Mouse (Mus musculus): Measurements from ENCODE around the gene Amdhd1. TPM values are rescaled to one million over a fixed set of nuclear protein-coding genes. Genes with fewer than 3 reads are reported as not detected.

Gene Amdhd1
- polyA plus RNA-seq, 1 experiment, result not detected

- Histone ChIP-seq H3K4me1 (ENCODE audit: control insufficient read depth, insufficient read depth, low read length) (peaks cover 5% of the 10 kb centered on the region), H3K4me3 (ENCODE audit: insufficient read depth, low read length) (no peak overlapping the region), H3K27ac (ENCODE audit: insufficient read depth, low read length) (no peak overlapping the region)
- TF ChIP-seq POLR2A (IDR thresholded peaks at IDR 0.05; ENCODE audit: low read depth, low read length), result no peak
- no peak for TF ChIP-seq CTCF (IDR thresholded peaks at IDR 0.05; ENCODE audit: borderline replicate concordance, insufficient read depth, low read length)
Observed at GRCm38 (mm10) chr10:93541585-93541984, 1.8 kb upstream of the Amdhd1 start.

DNA sequence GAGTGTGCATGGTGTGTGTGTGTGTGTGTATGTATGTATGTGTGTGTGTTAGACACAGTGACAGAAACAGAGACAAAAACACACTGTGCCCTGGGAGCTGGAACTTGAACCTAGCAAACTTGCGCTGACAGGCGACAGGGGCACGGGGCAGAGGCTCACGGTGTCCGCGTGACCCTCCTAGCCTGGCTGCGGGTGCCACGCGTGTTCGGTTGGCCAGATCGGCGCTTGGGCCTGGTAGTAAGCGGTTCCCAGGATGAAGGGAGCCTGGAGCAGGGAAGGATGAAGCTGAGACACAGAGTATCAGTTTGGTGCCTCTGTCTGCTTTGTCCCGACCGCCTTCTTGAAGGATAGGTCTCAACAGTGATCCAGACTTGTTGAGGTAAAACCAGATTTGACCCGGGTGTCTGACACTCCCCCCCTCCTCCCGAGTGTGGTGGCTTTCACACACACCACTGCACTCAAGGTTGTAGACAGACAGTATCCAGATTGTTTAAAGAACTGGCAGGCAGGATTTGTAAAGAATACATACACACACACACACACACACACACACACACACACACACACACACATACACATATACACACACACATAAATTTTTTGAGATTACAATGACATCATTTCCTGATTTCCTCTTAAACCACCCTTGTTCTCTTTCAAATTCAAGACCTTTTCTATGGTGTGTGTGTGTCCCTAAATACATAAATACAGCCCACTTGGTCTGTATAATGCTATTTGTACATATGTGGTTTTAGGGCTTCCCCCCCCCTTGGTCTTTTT lies 788 bp upstream of the Amdhd1 start, which contains the start of gene Ccdc38:
TSS of gene Ccdc38 (plus strand) at position 202 of the 780 bp plus-strand sequence.
- TF ChIP-seq POLR2A (IDR thresholded peaks at IDR 0.05; ENCODE audit: low read depth, low read length), result no peak
- TF ChIP-seq CTCF (IDR thresholded peaks at IDR 0.05; ENCODE audit: borderline replicate concordance, insufficient read depth, low read length), result no peak
- no peak within 1 kb of the TSS for H3K27ac ChIP-seq (ENCODE audit: insufficient read depth, low read length)
- peaks cover 5% of the 10 kb centered on the region for H3K4me1 ChIP-seq (ENCODE audit: control insufficient read depth, insufficient read depth, low read length)
- H3K4me3 ChIP-seq (ENCODE audit: insufficient read depth, low read length), result peak within 1 kb of the TSS; percentile 32

GRCm38 (mm10) chr10:93538818-93539217 lies 1.0 kb downstream of the Amdhd1 start:
- Histone ChIP-seq H3K4me1 (ENCODE audit: control insufficient read depth, insufficient read depth, low read length) (peaks cover 5% of the 10 kb centered on the region), H3K4me3 (ENCODE audit: insufficient read depth, low read length) (no peak overlapping the region), H3K27ac (ENCODE audit: insufficient read depth, low read length) (no peak overlapping the region)
- TF ChIP-seq CTCF (IDR thresholded peaks at IDR 0.05; ENCODE audit: borderline replicate concordance, insufficient read depth, low read length), result no peak
- no peak for TF ChIP-seq POLR2A (IDR thresholded peaks at IDR 0.05; ENCODE audit: low read depth, low read length)

DNA sequence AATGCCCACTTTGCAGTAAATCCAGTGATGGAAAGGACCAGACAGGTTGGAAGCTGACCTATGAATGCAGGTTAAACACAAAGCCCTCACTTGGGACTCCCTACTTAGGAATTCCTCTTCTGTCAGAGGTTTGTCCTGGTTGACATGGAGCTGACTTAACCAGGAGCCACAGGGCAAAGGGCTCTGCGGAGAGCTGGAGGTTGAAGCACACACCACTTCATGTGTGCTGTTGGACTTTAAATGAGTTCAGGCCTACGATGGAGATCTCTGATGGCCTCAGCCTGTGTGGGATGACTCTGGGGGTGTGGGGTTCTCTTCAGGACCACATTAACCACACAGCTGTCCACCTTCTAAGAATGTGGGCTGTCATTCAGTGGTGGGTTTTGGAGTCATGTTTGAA lies 1.5 kb downstream of the Amdhd1 start:
- Histone ChIP-seq H3K4me1 (ENCODE audit: control insufficient read depth, insufficient read depth, low read length) (peaks cover 5% of the 10 kb centered on the region), H3K4me3 (ENCODE audit: insufficient read depth, low read length) (no peak overlapping the region), H3K27ac (ENCODE audit: insufficient read depth, low read length) (no peak overlapping the region)
- TF ChIP-seq POLR2A (IDR thresholded peaks at IDR 0.05; ENCODE audit: low read depth, low read length) (no peak), CTCF (IDR thresholded peaks at IDR 0.05; ENCODE audit: borderline replicate concordance, insufficient read depth, low read length) (no peak)

GRCm38 (mm10) chr10:93525329-93525728 lies 14.5 kb downstream of the Amdhd1 start:
- Histone ChIP-seq H3K4me1 (ENCODE audit: control insufficient read depth, insufficient read depth, low read length) (no peaks in the 10 kb centered on the region), H3K4me3 (ENCODE audit: insufficient read depth, low read length) (no peak overlapping the region), H3K27ac (ENCODE audit: insufficient read depth, low read length) (no peak overlapping the region)
- TF ChIP-seq CTCF (IDR thresholded peaks at IDR 0.05; ENCODE audit: borderline replicate concordance, insufficient read depth, low read length), result no peak
- TF ChIP-seq POLR2A (IDR thresholded peaks at IDR 0.05; ENCODE audit: low read depth, low read length), result no peak

- Histone ChIP-seq H3K27ac (ENCODE audit: insufficient read depth, low read length) (no peak overlapping the region), H3K4me3 (ENCODE audit: insufficient read depth, low read length) (no peak overlapping the region), H3K4me1 (ENCODE audit: control insufficient read depth, insufficient read depth, low read length) (no peaks in the 10 kb centered on the region)
- no peak for TF ChIP-seq POLR2A (IDR thresholded peaks at IDR 0.05; ENCODE audit: low read depth, low read length)
- TF ChIP-seq CTCF (IDR thresholded peaks at IDR 0.05; ENCODE audit: borderline replicate concordance, insufficient read depth, low read length), result no peak
Observed at GRCm38 (mm10) chr10:93520994-93521393, 18.8 kb downstream of the Amdhd1 start.

GRCm38 (mm10) chr10:93519756-93520155 lies 20.1 kb downstream of the Amdhd1 start:
- no peak for TF ChIP-seq CTCF (IDR thresholded peaks at IDR 0.05; ENCODE audit: borderline replicate concordance, insufficient read depth, low read length)
- Histone ChIP-seq H3K4me3 (ENCODE audit: insufficient read depth, low read length) (no peak overlapping the region), H3K27ac (ENCODE audit: insufficient read depth, low read length) (no peak overlapping the region), H3K4me1 (ENCODE audit: control insufficient read depth, insufficient read depth, low read length) (no peaks in the 10 kb centered on the region)

DNA sequence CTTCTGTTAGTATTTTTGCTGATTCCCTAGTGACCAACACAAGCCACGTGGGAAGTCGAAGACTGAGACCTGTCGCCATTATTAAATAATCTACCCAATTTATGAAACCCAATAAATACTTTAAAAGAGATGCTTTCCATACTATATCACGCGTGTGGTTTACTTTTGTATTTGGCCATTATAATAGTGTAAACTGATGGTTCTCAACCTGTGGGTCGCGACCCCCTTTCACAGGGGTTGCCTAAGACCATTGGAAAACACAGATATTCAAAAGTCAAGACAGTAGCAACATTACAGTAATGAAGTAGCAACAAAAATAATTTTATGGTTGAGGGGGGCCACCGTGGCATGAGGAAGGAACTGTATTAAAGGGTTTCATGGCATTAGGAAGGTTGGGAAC lies 20.7 kb downstream of the Amdhd1 start:
- TF ChIP-seq CTCF (IDR thresholded peaks at IDR 0.05; ENCODE audit: borderline replicate concordance, insufficient read depth, low read length) (no peak), POLR2A (IDR thresholded peaks at IDR 0.05; ENCODE audit: low read depth, low read length) (no peak)

DNA sequence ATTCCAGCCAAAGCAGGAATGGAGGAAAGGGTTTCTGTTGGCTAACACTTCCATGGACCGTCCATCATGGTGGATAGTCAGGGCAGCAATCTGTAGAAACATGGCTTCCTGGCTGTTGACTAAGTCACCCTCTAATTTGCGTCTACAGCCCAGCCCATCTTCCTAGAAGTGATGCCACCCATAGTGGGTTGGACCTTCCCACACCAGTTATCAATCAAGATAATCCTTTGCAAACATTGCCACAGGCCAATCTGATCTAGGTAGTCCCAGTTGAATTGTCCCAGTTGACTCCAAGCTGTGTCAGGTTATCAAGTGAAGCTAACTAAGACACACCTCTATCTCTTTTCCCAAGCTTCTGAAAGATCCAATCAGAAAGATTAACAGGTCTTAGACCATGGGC lies 21.2 kb downstream of the Amdhd1 start:
- Histone ChIP-seq H3K27ac (ENCODE audit: insufficient read depth, low read length) (no peak overlapping the region), H3K4me1 (ENCODE audit: control insufficient read depth, insufficient read depth, low read length) (no peaks in the 10 kb centered on the region), H3K4me3 (ENCODE audit: insufficient read depth, low read length) (no peak overlapping the region)
- TF ChIP-seq POLR2A (IDR thresholded peaks at IDR 0.05; ENCODE audit: low read depth, low read length), result no peak
- TF ChIP-seq CTCF (IDR thresholded peaks at IDR 0.05; ENCODE audit: borderline replicate concordance, insufficient read depth, low read length), result no peak

More for the DNA sequence above, 20.7 kb downstream of the Amdhd1 start:
- H3K27ac ChIP-seq (ENCODE audit: insufficient read depth, low read length), result no peak overlapping the region
- H3K4me3 ChIP-seq (ENCODE audit: insufficient read depth, low read length), result no peak overlapping the region
- no peaks in the 10 kb centered on the region for H3K4me1 ChIP-seq (ENCODE audit: control insufficient read depth, insufficient read depth, low read length)

- no peak for TF ChIP-seq POLR2A (IDR thresholded peaks at IDR 0.05; ENCODE audit: low read depth, low read length)
- Histone ChIP-seq H3K4me1 (ENCODE audit: control insufficient read depth, insufficient read depth, low read length) (no peaks in the 10 kb centered on the region), H3K27ac (ENCODE audit: insufficient read depth, low read length) (no peak overlapping the region), H3K4me3 (ENCODE audit: insufficient read depth, low read length) (no peak overlapping the region)
Observed at GRCm38 (mm10) chr10:93518186-93518585, 21.6 kb downstream of the Amdhd1 start.
